Mouse (Mus musculus): Measurements from ENCODE around the gene Cgnl1. TPM values are rescaled to one million over a fixed set of nuclear protein-coding genes. Genes with fewer than 3 reads are reported as not detected.
"Not testable (repeated sequence)": the region's sequence is repeated elsewhere in the genome, so short reads cannot be mapped to it uniquely, and the experiment has no call there.

Cgnl1 gene
- polyA plus RNA-seq, 1 experiment from 2014 or later = 25.3 TPM

GRCm38 (mm10) chr9:71623871-71624569 is 147.4 kb downstream of the Cgnl1 start:
- Histone ChIP-seq H3K4me1 (ENCODE audit: control insufficient read depth, insufficient read depth, low read length) (peaks cover 25% of the 10 kb centered on the region), H3K36me3 (ENCODE audit: control insufficient read depth, insufficient read depth) (no peaks in the 10 kb centered on the region), H3K27me3 (ENCODE audit: control insufficient read depth, insufficient read depth, low read length) (no peaks in the 10 kb centered on the region), H3K4me2 (ENCODE audit: low read depth, low read length) (no peak overlapping the region), H3K9ac (ENCODE audit: low read length) (no peak overlapping the region), H3K27ac (ENCODE audit: low read length) (no peak overlapping the region), H3K9me3 (replicated peaks; ENCODE audit: control insufficient read depth, low read length) (no peaks in the 10 kb centered on the region), H3K4me3 (ENCODE audit: low read length) (no peak overlapping the region)
- ATAC-seq (replicated peaks; ENCODE audit: extremely low read depth, insufficient read depth, low FRiP score) = peak; percentile 53; the same call in 1 of the 2 replicates
- 36% methylated on average over 4 of the region's 4 CpGs for whole genome bisulfite sequencing

GRCm38 (mm10) chr9:71622593-71622992 is 148.8 kb downstream of the Cgnl1 start:
- Histone ChIP-seq H3K4me1 (ENCODE audit: control insufficient read depth, insufficient read depth, low read length) (peaks cover 21% of the 10 kb centered on the region), H3K9ac (ENCODE audit: low read length) (peak overlapping the region; percentile 42; the same call in 1 of the 2 replicates), H3K9me3 (replicated peaks; ENCODE audit: control insufficient read depth, low read length) (no peaks in the 10 kb centered on the region), H3K4me3 (ENCODE audit: low read length) (no peak overlapping the region), H3K27me3 (ENCODE audit: control insufficient read depth, insufficient read depth, low read length) (no peaks in the 10 kb centered on the region), H3K4me2 (ENCODE audit: low read depth, low read length) (no peak overlapping the region), H3K36me3 (ENCODE audit: control insufficient read depth, insufficient read depth) (no peaks in the 10 kb centered on the region), H3K27ac (ENCODE audit: low read length) (peak overlapping the region; percentile 72)
- peak; percentile 28; the same call in 1 of the 2 replicates for ATAC-seq (replicated peaks; ENCODE audit: extremely low read depth, insufficient read depth, low FRiP score)
- 44% methylated on average over 3 of the region's 3 CpGs for WGBS

- Histone ChIP-seq H3K36me3 (ENCODE audit: control insufficient read depth, insufficient read depth) (no peaks in the 10 kb centered on the region), H3K27me3 (ENCODE audit: control insufficient read depth, insufficient read depth, low read length) (no peaks in the 10 kb centered on the region), H3K4me1 (ENCODE audit: control insufficient read depth, insufficient read depth, low read length) (peaks cover 21% of the 10 kb centered on the region), H3K4me3 (ENCODE audit: low read length) (no peak overlapping the region), H3K27ac (ENCODE audit: low read length) (peak overlapping the region; percentile 72), H3K4me2 (ENCODE audit: low read depth, low read length) (no peak overlapping the region), H3K9me3 (replicated peaks; ENCODE audit: control insufficient read depth, low read length) (no peaks in the 10 kb centered on the region), H3K9ac (ENCODE audit: low read length) (no peak overlapping the region)
- ATAC-seq (replicated peaks; ENCODE audit: extremely low read depth, insufficient read depth, low FRiP score) = no peak
- WGBS = 40% methylated on average over 4 of the region's 4 CpGs
Measured at GRCm38 (mm10) chr9:71621968-71622367, 149.4 kb downstream of the Cgnl1 start.

- 85% methylated on average over 5 of the region's 5 CpGs for WGBS
- ATAC-seq (replicated peaks; ENCODE audit: extremely low read depth, insufficient read depth, low FRiP score); H3K4me3 ChIP-seq (ENCODE audit: low read length): not testable (repeated sequence)
Measured at GRCm38 (mm10) chr9:71620116-71620515, 151.3 kb downstream of the Cgnl1 start.

GRCm38 (mm10) chr9:71617363-71617762 is 154.0 kb downstream of the Cgnl1 start:
- H3K27ac ChIP-seq (ENCODE audit: low read length) = no peak overlapping the region
- H3K27me3 ChIP-seq (ENCODE audit: control insufficient read depth, insufficient read depth, low read length) = no peaks in the 10 kb centered on the region
- H3K4me2 ChIP-seq (ENCODE audit: low read depth, low read length) = no peak overlapping the region
- no peaks in the 10 kb centered on the region for H3K36me3 ChIP-seq (ENCODE audit: control insufficient read depth, insufficient read depth)
- H3K9ac ChIP-seq (ENCODE audit: low read length) = no peak overlapping the region
- no peaks in the 10 kb centered on the region for H3K9me3 ChIP-seq (replicated peaks; ENCODE audit: control insufficient read depth, low read length)
- WGBS = 42% methylated on average over 8 of the region's 8 CpGs
- no peak overlapping the region for H3K4me3 ChIP-seq (ENCODE audit: low read length)
- H3K4me1 ChIP-seq (ENCODE audit: control insufficient read depth, insufficient read depth, low read length) = peaks cover 18% of the 10 kb centered on the region
- ATAC-seq (replicated peaks; ENCODE audit: extremely low read depth, insufficient read depth, low FRiP score) = no peak

More at GRCm38 (mm10) chr9:71620116-71620515, 151.3 kb downstream of the Cgnl1 start:
- not testable (repeated sequence) for H3K9me3 ChIP-seq (replicated peaks; ENCODE audit: control insufficient read depth, low read length); H3K9ac ChIP-seq (ENCODE audit: low read length); H3K36me3 ChIP-seq (ENCODE audit: control insufficient read depth, insufficient read depth); H3K4me2 ChIP-seq (ENCODE audit: low read depth, low read length); H3K27ac ChIP-seq (ENCODE audit: low read length); H3K27me3 ChIP-seq (ENCODE audit: control insufficient read depth, insufficient read depth, low read length)
- H3K4me1 ChIP-seq (ENCODE audit: control insufficient read depth, insufficient read depth, low read length) = peaks cover 23% of the 10 kb centered on the region

- no peaks in the 10 kb centered on the region for H3K36me3 ChIP-seq (ENCODE audit: control insufficient read depth, insufficient read depth)
- ATAC-seq (replicated peaks; ENCODE audit: extremely low read depth, insufficient read depth, low FRiP score) = 0 out of 2 replicates have a peak, but pooled peaks have one; percentile 40
- H3K9ac ChIP-seq (ENCODE audit: low read length) = no peak overlapping the region
- WGBS = 6% methylated on average over 3 of the region's 3 CpGs
- H3K9me3 ChIP-seq (replicated peaks; ENCODE audit: control insufficient read depth, low read length) = no peaks in the 10 kb centered on the region
- H3K4me3 ChIP-seq (ENCODE audit: low read length) = no peak overlapping the region
- H3K27me3 ChIP-seq (ENCODE audit: control insufficient read depth, insufficient read depth, low read length) = no peaks in the 10 kb centered on the region
- peaks cover 22% of the 10 kb centered on the region for H3K4me1 ChIP-seq (ENCODE audit: control insufficient read depth, insufficient read depth, low read length)
- no peak overlapping the region for H3K4me2 ChIP-seq (ENCODE audit: low read depth, low read length)
- no peak overlapping the region for H3K27ac ChIP-seq (ENCODE audit: low read length)
Measured at GRCm38 (mm10) chr9:71616185-71616584, 155.2 kb downstream of the Cgnl1 start.

- H3K36me3 ChIP-seq (ENCODE audit: control insufficient read depth, insufficient read depth) = no peaks in the 10 kb centered on the region
- peaks cover 28% of the 10 kb centered on the region for H3K4me1 ChIP-seq (ENCODE audit: control insufficient read depth, insufficient read depth, low read length)
- no peak for ATAC-seq (replicated peaks; ENCODE audit: extremely low read depth, insufficient read depth, low FRiP score)
- H3K4me3 ChIP-seq (ENCODE audit: low read length) = no peak overlapping the region
- 25% methylated on average over 2 of the region's 2 CpGs for WGBS
- H3K4me2 ChIP-seq (ENCODE audit: low read depth, low read length) = no peak overlapping the region
- no peaks in the 10 kb centered on the region for H3K27me3 ChIP-seq (ENCODE audit: control insufficient read depth, insufficient read depth, low read length)
- H3K9me3 ChIP-seq (replicated peaks; ENCODE audit: control insufficient read depth, low read length) = no peaks in the 10 kb centered on the region
- H3K9ac ChIP-seq (ENCODE audit: low read length) = no peak overlapping the region
- H3K27ac ChIP-seq (ENCODE audit: low read length) = no peak overlapping the region
Measured at GRCm38 (mm10) chr9:71614643-71615042, 156.8 kb downstream of the Cgnl1 start.

- no peak overlapping the region for H3K9ac ChIP-seq (ENCODE audit: low read length)
- H3K27ac ChIP-seq (ENCODE audit: low read length) = no peak overlapping the region
- no peak overlapping the region for H3K4me3 ChIP-seq (ENCODE audit: low read length)
- no peaks in the 10 kb centered on the region for H3K27me3 ChIP-seq (ENCODE audit: control insufficient read depth, insufficient read depth, low read length)
- H3K9me3 ChIP-seq (replicated peaks; ENCODE audit: control insufficient read depth, low read length) = no peaks in the 10 kb centered on the region
- WGBS = 73% methylated on average over 6 of the region's 6 CpGs
- no peak overlapping the region for H3K4me2 ChIP-seq (ENCODE audit: low read depth, low read length)
- no peaks in the 10 kb centered on the region for H3K36me3 ChIP-seq (ENCODE audit: control insufficient read depth, insufficient read depth)
- no peak for ATAC-seq (replicated peaks; ENCODE audit: extremely low read depth, insufficient read depth, low FRiP score)
- peaks cover 43% of the 10 kb centered on the region for H3K4me1 ChIP-seq (ENCODE audit: control insufficient read depth, insufficient read depth, low read length)
Measured at GRCm38 (mm10) chr9:71612981-71613380, 158.4 kb downstream of the Cgnl1 start.

- no peak overlapping the region for H3K4me2 ChIP-seq (ENCODE audit: low read depth, low read length)
- no peak overlapping the region for H3K4me3 ChIP-seq (ENCODE audit: low read length)
- no peaks in the 10 kb centered on the region for H3K9me3 ChIP-seq (replicated peaks; ENCODE audit: control insufficient read depth, low read length)
- H3K36me3 ChIP-seq (ENCODE audit: control insufficient read depth, insufficient read depth) = no peaks in the 10 kb centered on the region
- 41% methylated on average over 4 of the region's 4 CpGs for WGBS
- no peak overlapping the region for H3K9ac ChIP-seq (ENCODE audit: low read length)
- H3K4me1 ChIP-seq (ENCODE audit: control insufficient read depth, insufficient read depth, low read length) = peaks cover 48% of the 10 kb centered on the region
- no peaks in the 10 kb centered on the region for H3K27me3 ChIP-seq (ENCODE audit: control insufficient read depth, insufficient read depth, low read length)
- H3K27ac ChIP-seq (ENCODE audit: low read length) = peak overlapping the region; percentile 53
- ATAC-seq (replicated peaks; ENCODE audit: extremely low read depth, insufficient read depth, low FRiP score) = peak; percentile 28; the same call in 1 of the 2 replicates
Measured at GRCm38 (mm10) chr9:71611876-71612275, 159.5 kb downstream of the Cgnl1 start.
